Mouse (Mus musculus) brain, embryonic 14.5 days (tissue): ENCODE results near the gene Sf3b5.

ENCODE experiments used
- CTCF ChIP-seq: fragments of 200-500 bp; IDR thresholded peaks from 2 replicates; pipeline ENCODE4 v1.5.1; 2012; ENCODE audit warnings: inconsistent platforms, mild to moderate bottlenecking, moderate library complexity, borderline replicate concordance; ENCODE audit not compliant: insufficient read depth, insufficient read length; ENCODE audit errors: extremely low read depth
- POLR2A ChIP-seq: fragments of 200-500 bp; IDR thresholded peaks from 2 replicates; pipeline ENCODE4 v1.6.1; 2012; ENCODE audit warnings: mild to moderate bottlenecking, inconsistent platforms, borderline replicate concordance; ENCODE audit not compliant: poor library complexity, insufficient read depth, insufficient read length, severe bottlenecking; ENCODE audit errors: extremely low read depth

DNA sequence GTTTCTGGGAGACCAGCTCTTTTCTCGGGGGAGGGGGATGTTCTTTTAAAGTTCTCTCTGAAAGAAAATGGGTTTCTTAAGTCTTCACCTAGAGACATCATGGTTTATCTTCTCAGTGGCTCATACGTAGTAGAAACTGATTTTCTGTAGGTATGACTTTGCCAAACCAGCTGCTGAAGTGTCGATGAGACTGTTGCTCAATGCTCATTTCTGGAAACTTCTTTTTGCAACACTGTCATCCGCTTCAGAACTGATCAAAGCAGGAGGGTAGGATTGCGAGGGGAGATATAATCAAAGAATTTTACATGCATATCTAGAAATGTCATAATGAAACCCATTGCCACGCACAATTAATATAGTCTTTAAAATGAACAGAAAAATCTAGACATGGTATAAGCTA, 30.6 kb upstream of the Sf3b5 start:
- TF ChIP-seq CTCF, result no peak
- no peak for TF ChIP-seq POLR2A
